Mouse (Mus musculus) gastrocnemius, postnatal 25 days (tissue): ENCODE results near the gene Prl3d1. TPM values are rescaled to one million over a fixed set of nuclear protein-coding genes. Genes with fewer than 3 reads are reported as not detected.
"Not testable (repeated sequence)": the region's sequence is repeated elsewhere in the genome, so short reads cannot be mapped to it uniquely, and the experiment has no call there.

Experiments
- DNase-seq: peaks from one replicate; pipeline ENCODE4 v3.0.0; 2022
- long read RNA-seq, 2 experiments: library from polyadenylated mRNA; stranded (forward); transcript quantifications; one replicate each; pipeline ENCODE4 v2.0.0; 2021
- total RNA-seq, 2 experiments: library from RNA; stranded (reverse); gene quantifications; 1 replicate in 1 of 2; 2 replicates in 1 of 2; pipeline ENCODE4 v1.2.3; 2021

Prl3d1 gene
- total RNA-seq: not detected
- long read RNA-seq, experiment 1: 0 reads
- long read RNA-seq, experiment 2: 0 reads

DNA sequence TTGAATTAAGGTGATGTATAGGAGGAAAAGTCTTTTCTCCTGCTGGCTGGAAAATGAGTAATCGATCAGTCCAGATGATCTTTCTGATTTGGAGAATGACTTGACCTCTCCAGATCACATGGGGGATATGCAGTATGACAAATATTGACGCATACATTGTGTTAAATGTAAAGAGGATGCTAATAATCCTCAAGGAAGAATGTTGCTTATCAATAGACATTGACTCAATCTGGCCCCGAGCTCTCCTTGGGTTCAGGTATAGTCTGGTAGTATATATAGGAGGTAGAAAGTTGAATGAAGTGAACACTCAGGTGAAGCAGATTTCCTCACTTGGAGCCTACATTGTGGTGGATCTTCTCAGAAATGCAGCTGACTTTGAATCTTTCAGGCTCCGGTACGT, at the start of gene Prl3d1:
Gene Prl3d1, plus strand, starts transcription at position 301 of the 400 bp plus-strand sequence.
- DNase-seq: not testable (repeated sequence)

DNA sequence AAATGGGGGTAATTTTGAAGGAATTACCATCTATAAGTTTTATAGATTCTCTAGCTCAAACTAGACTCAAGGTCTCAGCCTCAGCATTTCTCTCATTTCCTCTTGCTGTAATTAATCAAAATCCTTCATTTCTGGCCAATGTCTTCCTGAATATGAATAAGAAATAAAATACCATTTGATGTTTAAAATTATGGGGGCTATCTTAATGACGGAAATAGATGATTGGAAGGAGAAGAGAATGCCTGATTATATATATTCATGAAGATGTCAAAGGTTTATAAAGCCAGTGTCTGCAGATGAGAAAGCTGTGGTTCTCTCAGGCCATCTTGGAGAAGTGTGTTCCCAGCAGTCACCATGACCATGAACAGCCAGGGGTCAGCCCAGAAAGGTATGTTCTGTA, 36.7 kb upstream of the Prl3d1 start, which contains the start of gene Prl:
Gene Prl, plus strand, starts transcription at position 301 of the 400 bp plus-strand sequence.
- no peak for DNase-seq

DNA sequence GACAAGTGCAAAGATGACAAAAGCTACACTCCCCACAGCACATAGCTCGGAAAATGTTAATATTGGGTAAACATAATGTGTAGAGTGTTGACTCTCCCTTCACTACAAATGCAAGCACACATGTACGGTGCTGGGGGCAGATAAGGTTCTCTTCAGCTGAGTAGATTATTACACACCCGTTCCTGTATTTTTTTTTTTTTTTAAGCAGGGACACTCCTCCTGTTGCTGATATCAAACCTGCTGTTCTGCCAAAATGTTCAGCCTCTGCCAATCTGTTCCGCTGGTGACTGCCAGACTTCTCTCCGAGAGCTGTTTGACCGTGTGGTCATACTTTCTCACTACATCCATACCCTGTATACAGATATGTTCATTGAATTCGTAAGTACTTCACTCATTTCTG, 34.8 kb upstream of the Prl3d1 start:
- no peak for DNase-seq

DNA sequence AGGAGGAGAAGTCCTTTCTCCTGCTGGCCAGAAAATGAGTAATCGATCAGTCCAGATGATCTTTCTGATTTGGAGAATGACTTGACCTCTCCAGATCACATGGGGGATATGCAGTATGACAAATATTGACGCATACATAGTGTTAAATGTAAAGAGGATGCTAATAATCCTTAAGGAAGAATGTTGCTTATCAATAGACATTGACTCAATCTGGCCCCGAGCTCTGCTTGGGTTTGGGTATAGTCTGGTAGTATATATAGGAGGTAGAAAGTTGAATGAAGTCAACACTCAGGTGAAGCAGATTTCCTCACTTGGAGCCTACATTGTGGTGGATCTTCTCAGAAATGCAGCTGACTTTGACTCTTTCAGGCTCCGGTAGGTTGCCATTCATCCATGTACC, 27.4 kb downstream of the Prl3d1 start, which contains the start of gene Prl3d2:
Gene Prl3d2, plus strand, starts transcription at position 301 of the 400 bp plus-strand sequence.
- not testable (repeated sequence) for DNase-seq

DNA sequence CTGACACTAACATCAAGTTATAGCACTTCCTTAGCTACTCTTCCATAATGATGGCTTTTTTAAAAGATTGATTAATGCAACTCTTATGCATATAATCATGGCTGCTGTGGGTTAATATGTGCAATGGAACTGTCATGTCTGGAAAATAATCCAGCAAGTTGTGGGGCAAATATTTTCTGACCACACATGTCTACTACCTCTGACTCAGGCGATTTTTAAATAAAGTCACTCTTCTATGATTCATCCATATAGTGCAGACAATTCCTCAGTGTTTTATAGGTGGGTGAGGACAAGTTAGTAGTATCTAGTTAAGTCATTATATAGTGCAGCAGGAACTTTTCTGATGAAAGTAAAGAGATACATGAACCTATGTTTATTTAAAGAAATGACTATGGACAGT, 54.3 kb downstream of the Prl3d1 start:
- DNase-seq: no peak

Other genes with a start within 250 kb of the Prl3d1 start
- gene Prl, start 36.6 kb upstream of the Prl3d1 start, total RNA-seq: not detected
- not detected for gene Prl3d2, start 27.5 kb downstream of the Prl3d1 start, total RNA-seq
- not detected for gene Prl3d3, start 62.6 kb downstream of the Prl3d1 start, total RNA-seq
- not detected for gene Prl3c1, start 102.5 kb downstream of the Prl3d1 start, total RNA-seq
- gene Prl3b1, start 147.7 kb downstream of the Prl3d1 start, total RNA-seq: not detected
- not detected for gene Prl3a1, start 165.2 kb downstream of the Prl3d1 start, total RNA-seq
- gene Prl6a1, start 218.4 kb downstream of the Prl3d1 start, total RNA-seq: not detected